Mouse (Mus musculus): ENCODE data around the gene Flnb. TPM values are rescaled to one million over a fixed set of nuclear protein-coding genes. Genes with fewer than 3 reads are reported as not detected.

Gene Flnb
- polyA plus RNA-seq, 1 experiment from 2014 or later = 5.4 TPM

- DNase-seq (ENCODE audit: low spot score) (no peak), ATAC-seq (no peak)
- Histone ChIP-seq H3K27me3 (replicated peaks; ENCODE audit: insufficient read depth, low read length) (no peaks in the 10 kb centered on the region), H3K4me1 (ENCODE audit: insufficient read depth, low read depth, low read length) (peaks cover 18% of the 10 kb centered on the region; the same call in 1 of the 2 replicates), H3K4me2 (replicated peaks; ENCODE audit: low read depth, low read length) (no peak overlapping the region), H3K36me3 (ENCODE audit: insufficient read depth, low read length) (no peaks in the 10 kb centered on the region; the same call in 1 of the 2 replicates), H3K9ac (replicated peaks; ENCODE audit: low read depth) (no peak overlapping the region), H3K9me3 (ENCODE audit: low read length) (no peaks in the 10 kb centered on the region), H3K27ac (ENCODE audit: low read length) (no peak overlapping the region), H3K4me3 (ENCODE audit: low read depth, low read length) (no peak overlapping the region)
- WGBS = 88% methylated on average over 12 of the region's 12 CpGs
- TF ChIP-seq EP300 (IDR thresholded peaks at IDR 0.05) (no peak), CTCF (IDR thresholded peaks at IDR 0.05) (no peak)
Measured at GRCm38 (mm10) chr14:7901484-7902240, 83.9 kb downstream of the Flnb start.

DNA sequence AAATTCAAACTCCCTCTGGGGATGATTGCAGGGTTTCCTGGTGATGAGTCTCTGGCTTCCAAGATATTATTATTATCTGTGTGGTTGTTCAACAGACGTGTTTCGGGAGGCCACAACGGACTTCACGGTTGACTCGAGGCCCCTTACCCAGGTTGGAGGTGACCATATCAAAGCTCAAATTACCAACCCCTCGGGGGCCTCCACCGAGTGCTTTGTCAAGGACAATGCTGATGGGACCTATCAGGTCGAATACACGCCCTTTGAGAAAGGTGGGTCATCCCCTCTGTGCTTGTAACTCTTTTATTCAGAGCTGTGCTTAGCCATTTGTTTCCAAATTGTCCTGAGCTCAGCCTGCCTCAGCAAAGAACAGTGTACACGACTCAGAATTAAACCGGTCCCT lies 89.3 kb downstream of the Flnb start:
- no peak for ATAC-seq
- no peaks in the 10 kb centered on the region for H3K9me3 ChIP-seq (ENCODE audit: low read length)
- no peak overlapping the region for H3K9ac ChIP-seq (replicated peaks; ENCODE audit: low read depth)
- no peak overlapping the region for H3K4me2 ChIP-seq (replicated peaks; ENCODE audit: low read depth, low read length)
- H3K36me3 ChIP-seq (ENCODE audit: insufficient read depth, low read length) = no peaks in the 10 kb centered on the region; the same call in 1 of the 2 replicates
- H3K27me3 ChIP-seq (replicated peaks; ENCODE audit: insufficient read depth, low read length) = no peaks in the 10 kb centered on the region
- H3K4me3 ChIP-seq (ENCODE audit: low read depth, low read length) = no peak overlapping the region
- H3K4me1 ChIP-seq (ENCODE audit: insufficient read depth, low read depth, low read length) = no peaks in the 10 kb centered on the region
- WGBS = 88% methylated on average over 11 of the region's 11 CpGs
- H3K27ac ChIP-seq (ENCODE audit: low read length) = no peak overlapping the region
- no peak for DNase-seq (ENCODE audit: low spot score)
- TF ChIP-seq CTCF (IDR thresholded peaks at IDR 0.05) = no peak
- no peak for TF ChIP-seq EP300 (IDR thresholded peaks at IDR 0.05)

- Histone ChIP-seq H3K9ac (replicated peaks; ENCODE audit: low read depth) (no peak overlapping the region), H3K27ac (ENCODE audit: low read length) (no peak overlapping the region), H3K27me3 (replicated peaks; ENCODE audit: insufficient read depth, low read length) (no peaks in the 10 kb centered on the region), H3K9me3 (ENCODE audit: low read length) (no peaks in the 10 kb centered on the region), H3K4me2 (replicated peaks; ENCODE audit: low read depth, low read length) (no peak overlapping the region), H3K36me3 (ENCODE audit: insufficient read depth, low read length) (no peaks in the 10 kb centered on the region; the same call in 1 of the 2 replicates), H3K4me1 (ENCODE audit: insufficient read depth, low read depth, low read length) (no peaks in the 10 kb centered on the region), H3K4me3 (ENCODE audit: low read depth, low read length) (no peak overlapping the region)
- TF ChIP-seq CTCF (IDR thresholded peaks at IDR 0.05) (no peak), EP300 (IDR thresholded peaks at IDR 0.05) (no peak)
- 69% methylated on average over 10 of the region's 10 CpGs for whole genome bisulfite sequencing
- DNase-seq (ENCODE audit: low spot score) (no peak), ATAC-seq (no peak)
Measured at GRCm38 (mm10) chr14:7909472-7909871, 91.7 kb downstream of the Flnb start.

GRCm38 (mm10) chr14:7913842-7914241 lies 96.1 kb downstream of the Flnb start:
- TF ChIP-seq CTCF (IDR thresholded peaks at IDR 0.05) = no peak
- TF ChIP-seq EP300 (IDR thresholded peaks at IDR 0.05) = no peak
- Histone ChIP-seq H3K4me1 (ENCODE audit: insufficient read depth, low read depth, low read length) (no peaks in the 10 kb centered on the region), H3K4me3 (ENCODE audit: low read depth, low read length) (no peak overlapping the region), H3K27me3 (replicated peaks; ENCODE audit: insufficient read depth, low read length) (no peaks in the 10 kb centered on the region), H3K9ac (replicated peaks; ENCODE audit: low read depth) (no peak overlapping the region), H3K4me2 (replicated peaks; ENCODE audit: low read depth, low read length) (no peak overlapping the region), H3K27ac (ENCODE audit: low read length) (no peak overlapping the region), H3K9me3 (ENCODE audit: low read length) (no peaks in the 10 kb centered on the region), H3K36me3 (ENCODE audit: insufficient read depth, low read length) (0 out of 2 replicates have a peak, but pooled peaks cover 3% of the 10 kb centered on the region)
- DNase-seq (ENCODE audit: low spot score) (peak; percentile 69), ATAC-seq (peak; percentile 69)
- WGBS = 55% methylated on average over 7 of the region's 7 CpGs

GRCm38 (mm10) chr14:7914461-7914860 lies 96.7 kb downstream of the Flnb start:
- WGBS = 57% methylated on average over 4 of the region's 4 CpGs
- H3K4me2 ChIP-seq (replicated peaks; ENCODE audit: low read depth, low read length) = no peak overlapping the region
- H3K36me3 ChIP-seq (ENCODE audit: insufficient read depth, low read length) = 0 out of 2 replicates have a peak, but pooled peaks cover 3% of the 10 kb centered on the region
- H3K9me3 ChIP-seq (ENCODE audit: low read length) = no peaks in the 10 kb centered on the region
- ATAC-seq (no peak; the same call in 1 of the 2 replicates), DNase-seq (ENCODE audit: low spot score) (peak; percentile 11)
- H3K4me1 ChIP-seq (ENCODE audit: insufficient read depth, low read depth, low read length) = 0 out of 2 replicates have a peak, but pooled peaks cover 4% of the 10 kb centered on the region
- TF ChIP-seq CTCF (IDR thresholded peaks at IDR 0.05) (no peak), EP300 (IDR thresholded peaks at IDR 0.05) (no peak)
- no peaks in the 10 kb centered on the region for H3K27me3 ChIP-seq (replicated peaks; ENCODE audit: insufficient read depth, low read length)
- no peak overlapping the region for H3K9ac ChIP-seq (replicated peaks; ENCODE audit: low read depth)
- no peak overlapping the region for H3K27ac ChIP-seq (ENCODE audit: low read length)
- H3K4me3 ChIP-seq (ENCODE audit: low read depth, low read length) = no peak overlapping the region

- no peak for ATAC-seq
- H3K4me2 ChIP-seq (replicated peaks; ENCODE audit: low read depth, low read length) = no peak overlapping the region
- no peaks in the 10 kb centered on the region for H3K9me3 ChIP-seq (ENCODE audit: low read length)
- no peak for DNase-seq (ENCODE audit: low spot score)
- 0 out of 2 replicates have a peak, but pooled peaks cover 6% of the 10 kb centered on the region for H3K36me3 ChIP-seq (ENCODE audit: insufficient read depth, low read length)
- H3K27me3 ChIP-seq (replicated peaks; ENCODE audit: insufficient read depth, low read length) = no peaks in the 10 kb centered on the region
- H3K9ac ChIP-seq (replicated peaks; ENCODE audit: low read depth) = no peak overlapping the region
- TF ChIP-seq EP300 (IDR thresholded peaks at IDR 0.05) = no peak
- TF ChIP-seq CTCF (IDR thresholded peaks at IDR 0.05) = no peak
- H3K4me3 ChIP-seq (ENCODE audit: low read depth, low read length) = no peak overlapping the region
- WGBS = 73% methylated on average over 6 of the region's 6 CpGs
- 0 out of 2 replicates have a peak, but pooled peaks cover 13% of the 10 kb centered on the region for H3K4me1 ChIP-seq (ENCODE audit: insufficient read depth, low read depth, low read length)
- H3K27ac ChIP-seq (ENCODE audit: low read length) = no peak overlapping the region
Measured at GRCm38 (mm10) chr14:7918150-7918991, 100.6 kb downstream of the Flnb start.

All from lung, postnatal 0 days (tissue).